Mouse (Mus musculus): ENCODE measurements around the gene Sephs2.

DNA sequence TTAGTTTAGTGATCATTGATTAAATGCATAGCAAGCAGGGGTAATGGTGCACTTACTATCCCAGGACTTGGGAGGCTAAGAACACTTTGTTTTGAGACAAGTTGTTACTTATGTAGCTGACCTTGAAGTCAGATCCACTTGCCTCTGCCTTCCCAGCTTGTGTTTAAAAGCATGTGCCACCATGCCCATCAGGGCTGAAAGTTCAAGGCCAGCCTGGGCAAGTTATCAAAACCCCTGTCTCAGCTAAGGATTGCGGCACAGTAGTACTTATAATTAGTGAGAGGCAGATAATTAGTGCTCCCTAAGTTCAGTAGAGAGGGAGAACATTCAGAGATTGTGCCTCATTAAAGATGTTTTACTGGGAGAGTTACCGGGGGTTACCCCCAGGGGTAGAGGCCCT is 39.1 kb downstream of the Sephs2 start:
- TF ChIP-seq CTCF (IDR thresholded peaks at IDR 0.05) (no peak), POLR2A (IDR thresholded peaks at IDR 0.05; ENCODE audit: insufficient read depth, low read depth, low read length) (no peak), EP300 (IDR thresholded peaks at IDR 0.05; ENCODE audit: insufficient read depth, low read depth, low read length) (no peak)

Measured in heart, adult 2 months (tissue).